Mouse (Mus musculus): ENCODE measurements around the gene Actl10.

The Actl10 gene

GRCm38 (mm10) chr2:154550937-154551336 lies 639 bp upstream of the Actl10 start:
- DNase-seq (ENCODE audit: inconsistent ontology term), result no peak

- DNase-seq (ENCODE audit: inconsistent ontology term), result no peak
Observed at GRCm38 (mm10) chr2:154551927-154552326, 351 bp downstream of the Actl10 start.

GRCm38 (mm10) chr2:154552424-154552907 lies 890 bp downstream of the Actl10 start:
- peak; percentile 87 for DNase-seq (ENCODE audit: inconsistent ontology term)

GRCm38 (mm10) chr2:154555235-154555634 lies 3.7 kb downstream of the Actl10 start:
- peak; percentile 74 for DNase-seq (ENCODE audit: inconsistent ontology term)

- DNase-seq (ENCODE audit: inconsistent ontology term), result no peak
Observed at GRCm38 (mm10) chr2:154557184-154557832, 5.7 kb downstream of the Actl10 start.

- peak; percentile 54 for DNase-seq (ENCODE audit: inconsistent ontology term)
Observed at GRCm38 (mm10) chr2:154558264-154559039, 6.9 kb downstream of the Actl10 start, which contains the start of gene Necab3. Necab3 (minus strand) TSS chr2:154558890.

- DNase-seq (ENCODE audit: inconsistent ontology term), result no peak
Observed at GRCm38 (mm10) chr2:154563612-154564170, 12.1 kb downstream of the Actl10 start.

GRCm38 (mm10) chr2:154565562-154565961 lies 14.0 kb downstream of the Actl10 start:
- no peak for DNase-seq (ENCODE audit: inconsistent ontology term)

GRCm38 (mm10) chr2:154566641-154567040 lies 15.1 kb downstream of the Actl10 start:
- DNase-seq (ENCODE audit: inconsistent ontology term), result no peak

GRCm38 (mm10) chr2:154567766-154568165 lies 16.2 kb downstream of the Actl10 start:
- no peak for DNase-seq (ENCODE audit: inconsistent ontology term)

- peak; percentile 48 for DNase-seq (ENCODE audit: inconsistent ontology term)
Observed at GRCm38 (mm10) chr2:154568329-154569070, 16.9 kb downstream of the Actl10 start.

GRCm38 (mm10) chr2:154569071-154569748 lies 17.6 kb downstream of the Actl10 start:
- DNase-seq (ENCODE audit: inconsistent ontology term), result peak; percentile 85

- DNase-seq (ENCODE audit: inconsistent ontology term), result peak; percentile 98
Observed at GRCm38 (mm10) chr2:154569836-154570286, 18.3 kb downstream of the Actl10 start, which contains the start of gene E2f1. E2f1 (minus strand) TSS chr2:154569892.

- DNase-seq (ENCODE audit: inconsistent ontology term), result no peak
Observed at GRCm38 (mm10) chr2:154570666-154571065, 19.1 kb downstream of the Actl10 start.

- DNase-seq (ENCODE audit: inconsistent ontology term), result no peak
Observed at GRCm38 (mm10) chr2:154571266-154571665, 19.7 kb downstream of the Actl10 start.

GRCm38 (mm10) chr2:154571976-154572375 lies 20.4 kb downstream of the Actl10 start:
- peak; percentile 46 for DNase-seq (ENCODE audit: inconsistent ontology term)

GRCm38 (mm10) chr2:154572996-154573395 lies 21.4 kb downstream of the Actl10 start:
- DNase-seq (ENCODE audit: inconsistent ontology term), result no peak

- peak; percentile 66 for DNase-seq (ENCODE audit: inconsistent ontology term)
Observed at GRCm38 (mm10) chr2:154574271-154574670, 22.7 kb downstream of the Actl10 start.

GRCm38 (mm10) chr2:154576876-154577743 lies 25.5 kb downstream of the Actl10 start:
- DNase-seq (ENCODE audit: inconsistent ontology term), result peak; percentile 63

- no peak for DNase-seq (ENCODE audit: inconsistent ontology term)
Observed at GRCm38 (mm10) chr2:154577744-154578067, 26.1 kb downstream of the Actl10 start.
